Mouse (Mus musculus): ENCODE measurements around the gene Naa15. TPM values are rescaled to one million over a fixed set of nuclear protein-coding genes. Genes with fewer than 3 reads are reported as not detected.
"Not testable (repeated sequence)": the region's sequence is repeated elsewhere in the genome, so short reads cannot be mapped to it uniquely, and the experiment has no call there.

Naa15 gene
- polyA plus RNA-seq, 1 experiment from 2014 or later, result 34.5 TPM

GRCm38 (mm10) chr3:51379786-51380659 lies 34.9 kb upstream of the Naa15 start:
- no peak overlapping the region for H3K9ac ChIP-seq
- H3K27me3 ChIP-seq, result no peaks in the 10 kb centered on the region
- H3K9me3 ChIP-seq (replicated peaks), result no peaks in the 10 kb centered on the region
- no peak for ATAC-seq (ENCODE audit: low read depth)
- H3K4me2 ChIP-seq, result no peak overlapping the region
- 68% methylated on average over 5 of the region's 5 CpGs for WGBS (ENCODE audit: insufficient replicate concordance)
- no peak for DNase-seq
- peaks cover 38% of the 10 kb centered on the region for H3K4me1 ChIP-seq (replicated peaks)
- H3K27ac ChIP-seq, result peak overlapping the region; percentile 31; the same call in 1 of the 2 replicates
- H3K36me3 ChIP-seq, result no peaks in the 10 kb centered on the region
- no peak overlapping the region for H3K4me3 ChIP-seq (replicated peaks)

- Histone ChIP-seq H3K27me3 (no peaks in the 10 kb centered on the region), H3K9me3 (replicated peaks) (no peaks in the 10 kb centered on the region), H3K9ac (no peak overlapping the region), H3K4me1 (replicated peaks) (peaks cover 39% of the 10 kb centered on the region), H3K27ac (no peak overlapping the region), H3K36me3 (no peaks in the 10 kb centered on the region), H3K4me2 (no peak overlapping the region), H3K4me3 (replicated peaks) (no peak overlapping the region)
- DNase-seq, result no peak
- 45% methylated on average over 4 of the region's 5 CpGs for WGBS (ENCODE audit: insufficient replicate concordance)
- no peak for ATAC-seq (ENCODE audit: low read depth)
Observed at GRCm38 (mm10) chr3:51380660-51381014, 34.3 kb upstream of the Naa15 start.

GRCm38 (mm10) chr3:51383409-51383808 lies 31.5 kb upstream of the Naa15 start:
- Histone ChIP-seq H3K27me3 (no peaks in the 10 kb centered on the region), H3K9ac (no peak overlapping the region), H3K4me2 (no peak overlapping the region), H3K9me3 (replicated peaks) (no peaks in the 10 kb centered on the region), H3K27ac (no peak overlapping the region), H3K36me3 (no peaks in the 10 kb centered on the region), H3K4me3 (replicated peaks) (no peak overlapping the region), H3K4me1 (replicated peaks) (peaks cover 37% of the 10 kb centered on the region)
- DNase-seq (no peak), ATAC-seq (ENCODE audit: low read depth) (no peak)
- WGBS (ENCODE audit: insufficient replicate concordance), result 76% methylated on average over 12 of the region's 12 CpGs

DNA sequence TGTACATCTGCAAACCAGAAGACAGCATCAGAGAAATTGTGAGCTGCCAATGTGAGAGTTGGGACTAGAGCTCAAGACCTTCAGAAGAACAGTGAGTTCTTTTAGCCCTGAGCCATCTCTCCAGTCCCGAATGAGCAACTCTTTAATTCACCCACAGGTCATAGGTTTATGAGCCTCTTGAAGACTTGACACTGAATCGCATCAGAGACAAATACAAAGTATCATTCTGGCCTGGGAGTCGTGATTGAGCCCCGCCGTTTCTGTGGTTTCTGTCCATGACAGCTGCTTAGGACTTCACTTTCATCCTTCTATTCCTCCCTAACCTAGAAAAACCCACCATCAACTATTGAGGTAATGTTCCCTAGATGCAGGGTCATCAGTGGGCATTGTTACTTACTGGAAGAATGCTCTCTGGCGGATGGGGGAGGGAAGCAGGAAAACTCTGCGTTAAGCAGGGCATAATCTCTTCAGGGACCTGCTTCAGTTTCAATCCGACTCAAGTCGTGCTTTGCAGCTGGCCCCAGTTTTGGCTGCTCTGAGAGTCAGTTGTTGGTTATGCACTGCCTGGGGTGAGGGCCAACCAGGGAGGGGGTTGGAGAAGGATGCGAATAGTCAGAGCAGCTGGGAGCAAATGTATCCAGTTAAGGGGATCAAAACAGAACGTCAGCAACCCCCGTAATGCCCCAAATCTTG lies 28.4 kb upstream of the Naa15 start:
- Histone ChIP-seq H3K27ac (no peak overlapping the region), H3K9me3 (replicated peaks) (no peaks in the 10 kb centered on the region), H3K4me3 (replicated peaks) (no peak overlapping the region), H3K9ac (no peak overlapping the region), H3K27me3 (no peaks in the 10 kb centered on the region), H3K4me2 (no peak overlapping the region), H3K4me1 (replicated peaks) (peaks cover 52% of the 10 kb centered on the region), H3K36me3 (no peaks in the 10 kb centered on the region)
- no peak for DNase-seq
- ATAC-seq (ENCODE audit: low read depth), result no peak
- 49% methylated on average over 12 of the region's 12 CpGs for WGBS (ENCODE audit: insufficient replicate concordance)

GRCm38 (mm10) chr3:51387134-51387451 lies 27.9 kb upstream of the Naa15 start:
- no peak overlapping the region for H3K4me3 ChIP-seq (replicated peaks)
- H3K27ac ChIP-seq, result no peak overlapping the region
- H3K27me3 ChIP-seq, result no peaks in the 10 kb centered on the region
- 63% methylated on average over 3 of the region's 3 CpGs for WGBS (ENCODE audit: insufficient replicate concordance)
- H3K4me2 ChIP-seq, result no peak overlapping the region
- H3K4me1 ChIP-seq (replicated peaks), result peaks cover 52% of the 10 kb centered on the region
- no peaks in the 10 kb centered on the region for H3K36me3 ChIP-seq
- no peak overlapping the region for H3K9ac ChIP-seq
- no peak for DNase-seq
- no peaks in the 10 kb centered on the region for H3K9me3 ChIP-seq (replicated peaks)
- ATAC-seq (ENCODE audit: low read depth), result no peak

DNA sequence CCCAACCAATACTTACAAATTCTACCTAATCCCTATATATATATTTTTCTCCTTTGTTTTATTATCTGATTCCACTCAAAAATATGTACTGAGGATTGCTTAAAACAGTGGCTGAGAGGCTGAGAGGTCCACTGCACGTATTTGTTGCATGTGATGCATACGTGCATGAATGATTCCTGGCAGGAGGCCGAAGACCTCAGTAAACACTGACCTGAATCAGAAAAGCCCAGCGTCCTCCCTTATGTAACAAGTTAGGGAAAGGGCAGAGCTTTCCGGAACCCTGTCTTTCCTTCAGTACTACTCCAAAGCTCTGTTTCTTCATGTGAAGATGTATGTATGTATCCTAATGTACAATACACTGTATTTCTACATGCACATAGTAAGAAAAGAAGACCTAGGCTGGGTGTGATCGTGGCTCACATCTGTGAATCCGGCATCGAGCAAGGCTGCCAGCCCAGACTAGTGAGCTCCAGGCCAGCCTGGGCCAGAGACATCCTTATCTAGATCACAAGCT lies 27.0 kb upstream of the Naa15 start:
- H3K27ac ChIP-seq, result peak overlapping the region; percentile 36; the same call in 1 of the 2 replicates
- ATAC-seq (ENCODE audit: low read depth), result no peak
- 53% methylated on average over 8 of the region's 8 CpGs for WGBS (ENCODE audit: insufficient replicate concordance)
- peak overlapping the region; percentile 50 for H3K4me2 ChIP-seq
- no peaks in the 10 kb centered on the region for H3K27me3 ChIP-seq
- no peaks in the 10 kb centered on the region for H3K36me3 ChIP-seq
- no peak overlapping the region for H3K9ac ChIP-seq
- H3K4me1 ChIP-seq (replicated peaks), result peaks cover 52% of the 10 kb centered on the region
- no peak for DNase-seq
- H3K9me3 ChIP-seq (replicated peaks), result no peaks in the 10 kb centered on the region
- H3K4me3 ChIP-seq (replicated peaks), result peak overlapping the region; percentile 35

DNA sequence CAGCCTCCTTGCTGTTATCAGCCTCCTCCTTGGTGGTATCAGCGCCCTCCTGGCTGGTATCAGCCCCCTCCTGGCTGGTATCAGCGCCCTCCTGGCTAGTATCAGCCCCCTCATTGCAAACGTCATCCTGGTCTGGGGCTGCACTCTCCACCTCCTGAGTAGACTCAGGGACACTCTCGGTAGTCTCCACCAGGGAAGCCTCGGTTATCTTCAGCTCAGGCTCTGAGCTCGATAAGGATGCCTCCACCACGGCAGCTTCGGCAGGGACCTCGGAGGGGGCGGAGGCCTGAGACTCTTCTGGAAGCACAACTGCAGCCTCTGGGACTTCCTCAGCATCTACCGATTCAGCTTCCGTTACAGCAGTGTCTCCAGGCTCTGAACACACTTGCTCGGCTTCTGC lies 26.0 kb upstream of the Naa15 start:
- H3K4me1 ChIP-seq (replicated peaks), result peaks cover 52% of the 10 kb centered on the region
- peak overlapping the region; percentile 66 for H3K4me2 ChIP-seq
- no peaks in the 10 kb centered on the region for H3K27me3 ChIP-seq
- H3K4me3 ChIP-seq (replicated peaks), result peak overlapping the region; percentile 48
- peak; percentile 99 for ATAC-seq (ENCODE audit: low read depth)
- 2% methylated on average over 13 of the region's 13 CpGs for WGBS (ENCODE audit: insufficient replicate concordance)
- no peaks in the 10 kb centered on the region for H3K9me3 ChIP-seq (replicated peaks)
- peak overlapping the region; percentile 54 for H3K9ac ChIP-seq
- DNase-seq, result peak; percentile 82
- H3K36me3 ChIP-seq, result no peaks in the 10 kb centered on the region
- peak overlapping the region; percentile 80 for H3K27ac ChIP-seq

DNA sequence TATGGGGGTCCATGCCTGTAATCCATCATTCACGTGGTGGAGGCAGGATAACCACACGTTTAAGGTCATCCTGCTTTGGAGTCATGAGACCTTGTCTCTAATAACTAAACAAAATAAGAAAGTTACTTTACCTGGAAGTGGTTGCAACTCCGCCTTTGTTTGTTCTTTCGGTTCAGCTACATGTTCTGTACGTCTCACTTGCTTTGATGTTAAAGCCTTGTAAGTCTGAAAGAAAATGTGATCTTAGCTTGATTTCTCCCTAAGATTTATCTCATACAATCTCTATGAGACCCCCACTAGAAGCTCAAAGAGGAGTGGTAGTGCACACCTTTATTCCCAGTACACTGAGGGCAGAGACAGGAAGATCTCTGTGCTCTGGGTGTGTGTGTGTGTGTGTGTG lies 23.9 kb upstream of the Naa15 start:
- Histone ChIP-seq H3K9ac (no peak overlapping the region), H3K27me3 (peaks cover 9% of the 10 kb centered on the region), H3K4me2 (no peak overlapping the region), H3K4me1 (replicated peaks) (peaks cover 49% of the 10 kb centered on the region), H3K27ac (no peak overlapping the region), H3K4me3 (replicated peaks) (no peak overlapping the region), H3K36me3 (no peaks in the 10 kb centered on the region), H3K9me3 (replicated peaks) (no peaks in the 10 kb centered on the region)
- no peak for ATAC-seq (ENCODE audit: low read depth)
- no peak for DNase-seq
- WGBS (ENCODE audit: insufficient replicate concordance), result 73% methylated on average over 5 of the region's 5 CpGs

DNA sequence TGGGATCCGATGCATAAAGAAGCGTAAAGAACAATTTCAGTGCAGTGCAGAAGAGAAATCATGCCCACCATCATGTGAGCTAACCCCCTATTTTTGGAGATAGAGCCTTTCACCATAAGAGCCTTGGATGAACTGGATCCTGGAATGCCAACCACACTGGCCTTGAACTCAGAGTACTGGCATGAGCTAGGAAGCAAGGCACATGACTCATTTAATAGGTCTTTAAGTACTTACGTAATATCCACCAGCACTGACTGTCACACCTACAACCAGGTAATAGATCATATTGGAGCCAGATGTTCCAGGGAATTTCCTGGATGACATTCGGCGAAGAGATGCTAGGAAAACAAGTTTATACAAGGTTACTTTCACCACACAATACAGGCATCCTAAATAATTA lies 23.4 kb upstream of the Naa15 start:
- H3K27ac ChIP-seq, result no peak overlapping the region
- 92% methylated on average over 5 of the region's 5 CpGs for WGBS (ENCODE audit: insufficient replicate concordance)
- peaks cover 12% of the 10 kb centered on the region for H3K27me3 ChIP-seq
- no peaks in the 10 kb centered on the region for H3K9me3 ChIP-seq (replicated peaks)
- no peak overlapping the region for H3K9ac ChIP-seq
- no peak overlapping the region for H3K4me2 ChIP-seq
- peaks cover 52% of the 10 kb centered on the region for H3K4me1 ChIP-seq (replicated peaks)
- ATAC-seq (ENCODE audit: low read depth) (no peak), DNase-seq (no peak)
- H3K36me3 ChIP-seq, result no peaks in the 10 kb centered on the region
- no peak overlapping the region for H3K4me3 ChIP-seq (replicated peaks)

DNA sequence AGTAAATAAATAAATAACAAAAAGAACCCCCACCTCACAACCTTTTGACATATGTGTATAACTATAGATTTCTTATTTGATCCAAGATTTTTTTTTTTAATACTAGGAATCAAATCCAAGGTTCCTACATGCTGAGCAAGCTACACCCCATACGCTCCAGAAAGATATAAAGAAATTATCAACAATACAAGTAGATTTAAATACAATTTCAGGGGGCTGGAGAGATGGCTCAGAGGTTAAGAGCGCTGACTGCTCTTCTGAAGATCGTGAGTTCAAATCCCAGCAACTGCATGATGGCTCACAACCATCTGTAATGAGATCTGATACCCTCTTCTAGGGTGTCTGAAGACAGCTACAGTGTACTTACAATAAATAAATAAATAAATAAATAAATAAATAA lies 21.9 kb upstream of the Naa15 start:
- H3K36me3 ChIP-seq; H3K27ac ChIP-seq; H3K4me2 ChIP-seq; H3K9me3 ChIP-seq (replicated peaks); H3K4me3 ChIP-seq (replicated peaks); H3K9ac ChIP-seq; ATAC-seq (ENCODE audit: low read depth); DNase-seq: not testable (repeated sequence)
- Histone ChIP-seq H3K27me3 (peaks cover 21% of the 10 kb centered on the region), H3K4me1 (replicated peaks) (peaks cover 44% of the 10 kb centered on the region)
- WGBS (ENCODE audit: insufficient replicate concordance), result 90% methylated on average over 3 of the region's 3 CpGs

DNA sequence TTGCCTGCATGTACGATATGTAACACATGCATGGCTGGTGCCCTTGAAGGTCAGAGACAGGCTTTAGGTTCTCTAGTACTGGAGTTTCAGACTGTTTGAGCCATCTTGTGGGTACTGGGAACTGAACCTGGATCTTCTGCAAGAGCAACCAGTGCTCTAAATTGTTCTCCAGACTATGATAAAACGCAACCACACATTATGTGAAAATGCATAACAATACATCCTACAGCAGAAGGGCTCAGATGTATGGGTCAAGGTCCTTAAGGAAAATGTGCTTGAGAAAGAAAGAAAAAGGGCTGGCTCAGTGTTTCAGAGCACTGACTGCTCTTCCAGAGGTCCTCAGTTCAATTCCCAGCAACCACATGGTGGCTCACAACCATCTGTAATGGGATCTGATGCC lies 21.3 kb upstream of the Naa15 start:
- WGBS (ENCODE audit: insufficient replicate concordance), result 76% methylated on average over 2 of the region's 2 CpGs

More for the DNA sequence above, 21.3 kb upstream of the Naa15 start:
- DNase-seq (no peak), ATAC-seq (ENCODE audit: low read depth) (no peak)
- Histone ChIP-seq H3K36me3 (no peaks in the 10 kb centered on the region), H3K4me3 (replicated peaks) (no peak overlapping the region), H3K4me1 (replicated peaks) (peaks cover 39% of the 10 kb centered on the region), H3K27me3 (peaks cover 26% of the 10 kb centered on the region), H3K27ac (no peak overlapping the region), H3K4me2 (no peak overlapping the region), H3K9me3 (replicated peaks) (no peaks in the 10 kb centered on the region), H3K9ac (no peak overlapping the region)
